Mouse (Mus musculus): ENCODE measurements at regions not wholly inside any gene's neighbourhood (a gene's known extent, or its start where the extent isn't known, plus 50 kb on each side); places are given as distances from the start of the nearest gene placed in this dataset.
"Not testable (repeated sequence)": the region's sequence is repeated elsewhere in the genome, so short reads cannot be mapped to it uniquely, and the experiment has no call there.

DNA sequence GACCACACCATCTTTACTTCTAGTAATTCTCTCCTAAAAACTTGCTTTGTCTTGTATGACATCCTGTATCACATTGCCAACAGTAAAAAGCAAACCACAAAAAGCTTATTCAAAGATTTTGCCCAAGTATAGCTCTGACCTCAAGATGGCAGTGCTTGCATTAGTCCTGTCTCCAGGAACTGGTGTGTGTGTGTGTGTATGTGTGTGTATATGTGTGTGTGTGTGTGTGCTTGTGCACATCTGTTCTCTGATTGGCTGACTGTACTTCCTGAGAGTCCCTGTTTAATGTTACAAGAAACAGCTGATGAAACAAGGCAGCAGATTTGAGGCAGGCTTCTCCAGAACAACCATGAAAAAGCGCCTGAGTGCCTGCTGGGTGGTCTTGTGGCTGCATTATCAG lies 735.0 kb downstream of the Dad1 start:
- not testable (repeated sequence) for H3K27me3 ChIP-seq; H3K4me1 ChIP-seq (replicated peaks); H3K27ac ChIP-seq; H3K9me3 ChIP-seq; H3K36me3 ChIP-seq; H3K9ac ChIP-seq (replicated peaks); H3K4me2 ChIP-seq; H3K4me3 ChIP-seq (replicated peaks); ATAC-seq (ENCODE audit: insufficient number of reproducible peaks, insufficient read depth, low FRiP score, low TSS enrichment, low read depth)
- WGBS = no CpG with 5 or more reads among the region's 1 CpGs

DNA sequence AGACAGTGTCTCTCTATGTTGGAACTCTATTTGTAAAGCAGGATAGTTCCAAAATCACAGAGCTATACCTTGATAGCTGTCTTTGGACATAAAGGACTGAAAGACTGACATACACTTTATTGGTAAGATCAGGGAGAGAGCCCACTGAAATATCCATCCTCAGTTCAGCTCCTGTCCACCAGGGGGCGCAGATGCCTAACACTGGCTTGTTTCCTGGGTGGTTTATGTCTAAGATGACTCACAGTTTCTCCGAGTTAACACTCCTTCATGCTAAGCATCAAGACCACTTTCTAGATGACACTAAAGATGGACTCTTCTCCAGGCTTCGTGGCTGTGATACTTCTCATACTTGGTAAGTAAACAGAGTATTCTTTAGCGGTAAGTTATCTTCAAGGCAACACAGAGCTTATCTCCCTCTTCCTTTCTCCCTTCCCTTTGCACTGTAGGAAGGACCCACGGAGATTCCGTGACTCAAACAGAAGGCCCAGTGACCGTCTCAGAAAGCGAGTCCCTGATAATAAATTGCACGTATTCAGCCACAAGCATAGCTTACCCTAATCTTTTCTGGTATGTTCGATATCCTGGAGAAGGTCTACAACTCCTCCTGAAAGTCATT lies 737.2 kb downstream of the Dad1 start:
- H3K27me3 ChIP-seq; H3K27ac ChIP-seq; H3K9me3 ChIP-seq; H3K4me1 ChIP-seq (replicated peaks); H3K4me3 ChIP-seq (replicated peaks); H3K36me3 ChIP-seq; ATAC-seq (ENCODE audit: insufficient number of reproducible peaks, insufficient read depth, low FRiP score, low TSS enrichment, low read depth); H3K4me2 ChIP-seq; H3K9ac ChIP-seq (replicated peaks): not testable (repeated sequence)
- no CpG with 5 or more reads among the region's 10 CpGs for WGBS

DNA sequence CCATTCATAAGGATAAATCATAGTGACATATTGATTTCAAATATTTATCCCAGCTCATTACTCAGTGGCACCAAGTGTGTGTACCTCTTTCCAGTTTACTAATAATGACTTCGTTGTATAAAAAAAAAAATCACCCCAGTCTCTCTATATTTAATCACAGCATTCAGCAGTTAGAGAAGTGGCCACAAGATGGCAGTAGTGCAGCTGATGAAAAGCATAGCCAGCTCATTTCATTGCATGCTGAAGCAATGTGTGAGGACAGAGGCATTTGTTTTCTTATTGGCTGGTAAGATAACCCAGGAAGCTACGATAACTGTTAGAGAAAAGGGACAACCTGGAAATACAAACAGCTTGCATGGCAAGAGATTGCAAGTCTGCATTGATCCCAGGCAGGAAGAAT lies 748.5 kb downstream of the Dad1 start:
- H3K4me1 ChIP-seq (replicated peaks); H3K36me3 ChIP-seq; H3K4me3 ChIP-seq (replicated peaks); H3K9me3 ChIP-seq; H3K4me2 ChIP-seq; H3K27ac ChIP-seq; H3K27me3 ChIP-seq; ATAC-seq (ENCODE audit: insufficient number of reproducible peaks, insufficient read depth, low FRiP score, low TSS enrichment, low read depth); H3K9ac ChIP-seq (replicated peaks): not testable (repeated sequence)
- WGBS = 47% methylated on average over 1 of the region's 2 CpGs

DNA sequence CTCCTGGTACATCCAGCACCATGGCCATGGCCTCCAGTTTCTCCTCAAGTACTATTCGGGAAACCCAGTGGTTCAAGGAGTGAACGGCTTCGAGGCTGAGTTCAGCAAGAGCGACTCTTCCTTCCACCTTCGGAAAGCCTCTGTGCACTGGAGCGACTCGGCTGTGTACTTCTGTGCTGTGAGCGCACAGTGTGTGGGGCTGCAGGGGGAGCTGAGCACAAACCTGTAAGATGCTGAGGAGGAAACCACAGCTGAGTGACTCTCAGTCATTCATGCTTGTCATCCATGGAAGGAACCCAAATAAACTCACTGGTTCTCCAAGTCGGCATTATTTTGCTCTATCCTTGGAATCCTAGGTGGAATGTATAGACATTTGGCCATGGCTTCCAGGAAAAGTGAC lies 765.5 kb downstream of the Dad1 start:
- H3K4me1 ChIP-seq (replicated peaks); H3K27ac ChIP-seq; H3K9ac ChIP-seq (replicated peaks); H3K27me3 ChIP-seq; ATAC-seq (ENCODE audit: insufficient number of reproducible peaks, insufficient read depth, low FRiP score, low TSS enrichment, low read depth); H3K4me3 ChIP-seq (replicated peaks); H3K4me2 ChIP-seq; H3K36me3 ChIP-seq; H3K9me3 ChIP-seq: not testable (repeated sequence)
- WGBS = 89% methylated on average over 8 of the region's 9 CpGs

GRCm38 (mm10) chr14:53487611-53488010 lies 766.3 kb downstream of the Dad1 start:
- not testable (repeated sequence) for H3K36me3 ChIP-seq; ATAC-seq (ENCODE audit: insufficient number of reproducible peaks, insufficient read depth, low FRiP score, low TSS enrichment, low read depth); H3K9ac ChIP-seq (replicated peaks); H3K4me2 ChIP-seq; H3K4me1 ChIP-seq (replicated peaks); H3K27me3 ChIP-seq; H3K27ac ChIP-seq; H3K4me3 ChIP-seq (replicated peaks); H3K9me3 ChIP-seq
- WGBS = 25% methylated on average over 5 of the region's 5 CpGs

DNA sequence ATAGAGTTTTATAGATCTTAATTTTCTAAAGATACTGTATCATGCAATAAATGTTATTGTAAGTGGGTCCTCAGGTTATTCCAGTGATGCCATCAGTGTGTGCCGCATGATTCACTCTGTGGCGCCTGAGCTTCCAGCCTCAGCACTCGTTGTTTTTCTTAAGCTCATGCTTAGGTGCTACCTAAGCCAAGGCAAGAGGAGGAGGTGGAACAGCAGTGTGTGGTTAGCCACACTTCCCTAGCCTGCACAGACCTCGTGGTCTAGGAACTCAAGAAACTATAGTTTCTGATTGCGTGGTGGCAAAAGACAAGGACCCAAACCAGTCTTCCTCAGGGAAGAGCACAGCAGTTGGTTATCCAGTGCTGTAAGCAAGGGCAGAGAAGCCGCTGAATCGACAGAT lies 779.7 kb downstream of the Dad1 start:
- 94% methylated on average over 7 of the region's 7 CpGs for WGBS
- H3K27ac ChIP-seq; H3K27me3 ChIP-seq; ATAC-seq (ENCODE audit: insufficient number of reproducible peaks, insufficient read depth, low FRiP score, low TSS enrichment, low read depth); H3K9me3 ChIP-seq; H3K36me3 ChIP-seq; H3K4me3 ChIP-seq (replicated peaks); H3K4me2 ChIP-seq; H3K4me1 ChIP-seq (replicated peaks); H3K9ac ChIP-seq (replicated peaks): not testable (repeated sequence)

- H3K4me1 ChIP-seq (replicated peaks); H3K9ac ChIP-seq (replicated peaks); H3K36me3 ChIP-seq; ATAC-seq (ENCODE audit: insufficient number of reproducible peaks, insufficient read depth, low FRiP score, low TSS enrichment, low read depth); H3K4me2 ChIP-seq; H3K27me3 ChIP-seq; H3K4me3 ChIP-seq (replicated peaks); H3K9me3 ChIP-seq; H3K27ac ChIP-seq: not testable (repeated sequence)
These were observed 793.1 kb downstream of the Dad1 start for GRCm38 (mm10) chr14:53460790-53461189.

DNA sequence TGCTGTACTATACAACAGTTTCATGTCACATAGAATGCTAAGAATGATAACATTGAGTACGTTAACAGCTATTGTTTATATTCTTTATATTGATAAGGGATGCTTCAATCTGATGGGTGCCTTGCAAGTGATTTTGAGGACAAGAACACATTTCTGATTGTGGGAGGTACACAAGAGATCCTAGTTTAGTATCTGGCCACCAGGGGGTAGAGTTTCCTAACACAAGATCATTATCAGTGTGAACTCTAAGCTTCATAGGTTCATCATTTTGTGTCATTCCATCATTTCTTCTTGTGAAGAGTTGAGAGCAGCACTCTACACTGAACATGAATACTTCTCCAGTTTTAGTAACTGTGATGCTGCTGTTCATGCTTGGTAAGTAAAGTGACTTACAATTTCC lies 799.9 kb downstream of the Dad1 start:
- H3K36me3 ChIP-seq = no peaks in the 10 kb centered on the region
- no peak for ATAC-seq (ENCODE audit: insufficient number of reproducible peaks, insufficient read depth, low FRiP score, low TSS enrichment, low read depth)
- no peaks in the 10 kb centered on the region for H3K27me3 ChIP-seq
- H3K4me3 ChIP-seq (replicated peaks) = no peak overlapping the region
- no peak overlapping the region for H3K4me2 ChIP-seq
- H3K4me1 ChIP-seq (replicated peaks) = no peaks in the 10 kb centered on the region
- WGBS = 93% methylated on average over 1 of the region's 1 CpGs
- H3K9me3 ChIP-seq = no peaks in the 10 kb centered on the region
- no peak overlapping the region for H3K27ac ChIP-seq
- H3K9ac ChIP-seq (replicated peaks) = no peak overlapping the region

- not testable (repeated sequence) for H3K4me2 ChIP-seq; H3K4me3 ChIP-seq (replicated peaks); H3K4me1 ChIP-seq (replicated peaks); ATAC-seq (ENCODE audit: insufficient number of reproducible peaks, insufficient read depth, low FRiP score, low TSS enrichment, low read depth); H3K36me3 ChIP-seq; H3K9ac ChIP-seq (replicated peaks); H3K9me3 ChIP-seq; H3K27me3 ChIP-seq; H3K27ac ChIP-seq
These were observed 814.3 kb downstream of the Dad1 start for GRCm38 (mm10) chr14:53439643-53440042.

DNA sequence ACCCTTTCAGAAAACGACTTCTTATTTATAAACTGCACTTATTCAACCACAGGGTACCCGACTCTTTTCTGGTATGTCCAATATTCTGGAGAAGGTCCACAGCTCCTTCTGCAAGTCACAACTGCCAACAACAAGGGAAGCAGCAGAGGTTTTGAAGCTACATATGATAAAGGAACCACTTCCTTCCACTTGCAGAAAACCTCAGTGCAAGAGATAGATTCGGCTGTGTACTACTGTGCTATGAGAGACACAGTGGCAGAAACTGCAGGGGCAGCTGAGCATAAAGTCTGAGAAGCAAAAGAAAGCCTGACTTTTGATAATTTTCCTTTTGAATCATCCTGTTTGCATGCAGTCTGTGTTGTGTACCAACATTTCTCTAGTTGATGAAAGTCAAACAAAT lies 823.8 kb downstream of the Dad1 start:
- H3K9me3 ChIP-seq; H3K4me1 ChIP-seq (replicated peaks); H3K27me3 ChIP-seq; H3K9ac ChIP-seq (replicated peaks); ATAC-seq (ENCODE audit: insufficient number of reproducible peaks, insufficient read depth, low FRiP score, low TSS enrichment, low read depth); H3K36me3 ChIP-seq; H3K27ac ChIP-seq; H3K4me3 ChIP-seq (replicated peaks); H3K4me2 ChIP-seq: not testable (repeated sequence)
- 75% methylated on average over 3 of the region's 3 CpGs for WGBS

GRCm38 (mm10) chr14:53428447-53428846 lies 825.5 kb downstream of the Dad1 start:
- not testable (repeated sequence) for H3K4me1 ChIP-seq (replicated peaks); H3K4me2 ChIP-seq; H3K9ac ChIP-seq (replicated peaks); H3K36me3 ChIP-seq; H3K9me3 ChIP-seq; H3K4me3 ChIP-seq (replicated peaks); ATAC-seq (ENCODE audit: insufficient number of reproducible peaks, insufficient read depth, low FRiP score, low TSS enrichment, low read depth); H3K27me3 ChIP-seq; H3K27ac ChIP-seq
- WGBS = 74% methylated on average over 1 of the region's 1 CpGs

DNA sequence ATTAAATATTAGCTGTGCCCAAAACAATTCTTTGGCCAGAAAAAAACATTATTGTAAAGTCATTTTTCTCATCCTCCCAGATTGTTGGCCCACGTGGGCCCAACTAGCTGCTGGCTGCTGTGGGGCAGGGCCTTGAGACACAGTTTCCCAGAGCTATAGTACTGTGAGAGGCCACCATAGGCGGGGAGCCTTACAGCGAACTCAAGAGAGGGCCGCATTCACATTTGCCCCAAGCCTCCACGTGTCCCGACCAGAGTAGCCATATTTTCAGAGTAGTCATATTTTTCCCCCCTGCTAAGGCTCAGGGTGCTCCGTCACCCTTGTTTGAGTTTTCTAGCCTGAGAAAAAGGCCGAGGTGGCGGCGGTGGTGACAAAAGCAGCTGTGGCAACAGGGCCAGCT lies 826.3 kb downstream of the Dad1 start:
- not testable (repeated sequence) for H3K36me3 ChIP-seq; H3K4me1 ChIP-seq (replicated peaks); H3K4me3 ChIP-seq (replicated peaks); H3K9ac ChIP-seq (replicated peaks); H3K4me2 ChIP-seq; H3K27me3 ChIP-seq; H3K27ac ChIP-seq; H3K9me3 ChIP-seq; ATAC-seq (ENCODE audit: insufficient number of reproducible peaks, insufficient read depth, low FRiP score, low TSS enrichment, low read depth)
- WGBS = 84% methylated on average over 10 of the region's 10 CpGs
